Mouse (Mus musculus): ENCODE data around the gene Slc1a4.

Slc1a4 gene

DNA sequence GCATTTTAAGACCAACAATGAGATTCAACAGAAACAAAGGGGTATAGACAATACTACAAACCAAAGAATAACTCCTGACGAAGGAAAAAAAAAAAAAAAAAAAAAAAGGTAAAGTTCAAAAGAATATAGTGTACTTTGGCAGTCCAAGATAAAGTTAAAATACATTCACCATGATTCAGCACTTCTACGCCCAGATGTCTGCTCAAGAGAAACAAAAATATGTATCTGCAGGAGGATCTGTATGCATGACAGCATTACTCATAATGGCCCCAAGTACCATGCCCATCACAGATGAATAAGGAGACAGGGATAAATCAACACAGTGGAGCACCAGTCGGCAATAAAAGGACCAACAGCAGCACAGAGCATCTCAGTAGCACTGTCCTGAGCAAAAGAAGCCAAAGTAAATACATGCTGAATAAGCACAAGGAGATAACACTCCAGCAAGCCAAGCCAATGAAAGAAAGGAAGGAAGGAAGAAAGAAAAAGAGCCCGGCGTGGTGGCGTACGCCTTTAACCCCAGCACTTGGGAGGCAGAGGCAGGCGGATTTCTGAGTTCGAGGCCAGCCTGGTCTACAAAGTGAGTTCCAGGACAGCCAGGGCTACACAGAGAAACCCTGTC is 7.3 kb downstream of the Slc1a4 start:
- no peak for DNase-seq (ENCODE audit: low spot score in 2 of 2)

DNA sequence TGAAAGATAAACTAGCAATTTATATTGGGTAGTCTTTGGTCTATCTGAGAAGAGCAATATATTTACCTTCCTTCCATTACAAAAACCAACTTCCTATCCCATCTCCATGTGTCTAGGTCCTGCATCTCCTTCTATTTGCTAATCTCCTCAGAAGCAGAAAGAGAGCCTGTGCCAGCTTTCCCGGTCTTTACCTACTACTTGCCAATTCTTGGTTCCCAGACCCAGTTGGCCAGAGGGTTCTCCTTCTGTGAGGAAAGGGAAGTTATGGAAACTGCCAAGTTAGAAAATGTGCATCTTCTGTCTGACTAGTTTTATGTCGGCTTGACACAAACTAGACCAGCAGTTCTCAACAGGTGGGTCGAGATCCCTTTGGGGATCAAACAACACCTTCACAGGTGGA is 8.5 kb downstream of the Slc1a4 start:
- DNase-seq (ENCODE audit: low spot score in 2 of 2), result no peak

DNA sequence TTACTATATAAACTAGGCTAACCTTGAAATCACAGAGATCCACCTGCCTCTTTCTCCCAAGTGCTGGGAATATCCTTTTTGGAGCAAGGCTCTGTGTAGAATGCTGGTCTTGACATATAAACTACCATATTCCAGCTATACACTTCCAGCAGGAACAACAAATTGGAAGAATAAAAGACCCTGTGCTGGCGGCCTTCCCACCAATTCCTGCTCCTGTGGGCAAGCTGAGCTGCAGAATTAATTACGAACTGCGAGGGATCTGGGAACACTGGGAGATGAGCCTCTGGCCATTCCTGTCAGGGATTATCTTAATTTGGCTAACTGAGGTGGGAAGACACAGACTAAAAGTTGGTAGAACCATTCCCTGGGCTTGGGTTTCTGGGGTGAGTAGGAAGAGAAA is 10.1 kb downstream of the Slc1a4 start:
- no peak for DNase-seq (ENCODE audit: low spot score in 2 of 2)

DNA sequence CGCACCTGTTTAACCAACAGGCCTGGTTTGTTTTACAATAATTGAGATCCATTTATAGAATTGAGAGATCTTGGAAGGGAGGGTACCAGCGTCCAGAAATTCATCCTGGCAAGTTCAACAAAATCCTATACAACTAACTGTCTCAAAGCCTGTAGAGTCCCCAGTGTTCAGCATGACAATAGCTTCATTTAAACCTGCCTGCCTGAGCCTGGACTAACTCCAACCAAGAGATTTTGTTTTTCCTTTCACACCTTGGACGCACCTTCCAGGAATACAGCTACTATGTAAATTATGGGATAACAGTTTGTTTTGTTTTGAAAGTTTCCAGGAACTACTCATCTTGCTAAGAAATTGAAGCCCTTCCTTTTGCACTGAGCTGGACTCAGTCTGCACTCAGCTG is 11.9 kb downstream of the Slc1a4 start:
- DNase-seq (ENCODE audit: low spot score in 2 of 2), result no peak

DNA sequence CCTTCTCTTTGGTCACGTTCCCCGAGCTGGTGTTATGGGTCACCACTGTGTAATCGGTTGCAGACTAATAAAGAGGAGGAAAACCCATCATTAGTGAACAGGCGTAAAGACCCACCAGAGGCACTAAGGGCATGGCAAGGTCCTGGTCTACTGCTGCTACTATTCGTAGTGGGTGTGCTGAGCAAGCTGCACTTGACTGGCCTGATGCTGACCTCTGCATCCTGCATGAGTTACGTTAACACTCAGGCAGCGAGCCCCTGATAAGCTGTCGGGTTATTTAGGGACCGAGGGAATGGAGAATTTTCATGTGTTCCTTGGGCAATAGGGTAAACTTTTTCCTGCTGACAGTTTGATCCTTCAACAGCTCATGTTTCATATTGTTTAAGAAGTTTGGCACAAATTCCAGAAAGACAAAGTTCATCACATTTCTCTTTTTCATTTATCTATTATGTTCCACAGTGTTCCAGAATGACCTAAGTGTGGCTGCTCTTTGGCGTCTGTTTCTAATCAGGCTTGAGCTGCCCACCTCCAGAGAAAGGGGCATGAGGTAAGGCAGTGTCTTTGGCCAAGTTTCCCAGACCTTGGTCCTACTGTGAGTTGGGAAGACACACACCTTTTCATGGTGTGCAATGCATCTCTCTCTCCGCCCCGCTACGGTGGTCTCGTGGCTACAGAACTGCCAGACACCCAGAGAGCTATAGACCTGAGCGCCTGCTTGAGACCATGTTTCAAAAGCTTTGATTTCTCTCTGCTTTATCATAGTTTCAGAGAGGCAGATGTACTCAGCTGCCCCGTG is 13.7 kb downstream of the Slc1a4 start:
- DNase-seq (ENCODE audit: low spot score in 2 of 2), result no peak

DNA sequence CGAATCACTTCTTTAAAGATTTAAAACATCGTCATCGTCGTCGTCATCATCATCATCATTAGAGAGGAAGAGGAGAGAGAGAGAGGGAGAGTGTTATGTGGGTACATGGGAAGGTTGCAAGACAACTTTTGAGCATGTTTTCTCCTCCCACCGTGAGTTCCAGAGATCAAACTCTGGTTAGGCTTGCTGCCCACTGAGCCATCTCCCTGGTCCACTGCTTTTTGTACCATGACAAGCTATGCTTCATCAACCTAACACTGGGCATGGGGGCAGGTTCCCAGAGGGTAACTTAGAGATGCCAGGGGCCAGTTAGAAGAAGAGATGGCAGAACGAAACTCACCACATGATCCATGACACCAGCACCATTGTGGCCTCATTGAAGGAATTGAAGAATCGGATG is 18.9 kb downstream of the Slc1a4 start:
- DNase-seq (ENCODE audit: low spot score in 2 of 2), result no peak

DNA sequence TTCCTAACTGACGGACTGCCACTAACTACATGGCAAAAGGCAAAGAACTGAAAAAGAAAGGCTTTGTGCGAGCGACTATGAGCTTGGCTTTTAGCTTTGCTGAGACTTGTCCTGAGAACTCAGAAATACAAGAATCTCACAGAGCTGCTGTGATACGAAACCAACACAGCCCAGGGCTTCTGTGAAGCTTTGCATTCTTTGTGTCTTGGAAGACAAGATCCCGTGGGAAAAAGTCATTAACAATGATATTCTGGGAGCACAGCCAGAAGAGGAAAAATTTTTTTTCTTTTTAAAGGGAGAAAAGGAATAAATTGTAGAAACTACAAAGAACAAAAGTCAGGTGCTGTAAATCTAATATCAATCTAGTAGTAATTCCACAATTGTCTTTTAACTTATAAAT is 23.5 kb downstream of the Slc1a4 start:
- DNase-seq (ENCODE audit: low spot score in 2 of 2), result no peak

DNA sequence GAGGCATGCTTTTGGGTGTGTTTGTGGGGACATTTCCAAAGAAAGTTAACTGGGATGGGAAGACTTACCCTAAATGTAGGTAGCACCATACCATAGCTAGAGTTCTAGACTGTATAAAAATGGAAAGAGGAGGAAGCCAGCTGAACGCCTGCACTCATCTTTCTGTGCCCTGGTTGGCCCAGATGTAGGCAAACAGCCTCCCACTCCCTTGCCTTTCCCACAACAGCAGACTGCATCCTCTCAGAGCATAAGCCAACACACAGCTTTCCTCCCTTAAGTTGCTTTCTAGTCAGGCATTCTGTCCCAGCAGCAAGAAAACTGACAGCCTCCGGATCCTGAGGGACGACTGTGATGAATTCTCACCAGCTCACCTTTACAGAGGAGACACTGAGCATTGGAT is 25.1 kb downstream of the Slc1a4 start:
- DNase-seq (ENCODE audit: low spot score in 2 of 2), result no peak

DNA sequence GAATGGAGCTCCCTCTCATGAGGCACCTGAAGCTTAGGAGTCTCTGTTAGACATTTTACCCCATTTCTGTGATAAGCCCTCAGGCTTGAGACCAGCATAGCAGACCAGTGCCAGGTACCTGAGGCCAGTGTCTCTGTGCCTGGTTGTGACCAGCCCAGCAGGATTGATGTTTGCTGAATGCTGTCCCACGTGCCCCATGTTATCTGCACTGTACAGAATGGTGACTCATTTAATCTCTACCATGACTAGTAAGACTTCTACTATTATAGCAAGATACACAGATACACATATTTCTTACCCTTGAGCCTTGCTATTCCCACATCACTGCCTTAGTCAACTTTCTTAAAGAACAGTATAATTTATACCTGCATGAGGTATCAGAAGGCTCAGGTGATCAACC is 26.9 kb downstream of the Slc1a4 start:
- DNase-seq (ENCODE audit: low spot score in 2 of 2), result no peak

DNA sequence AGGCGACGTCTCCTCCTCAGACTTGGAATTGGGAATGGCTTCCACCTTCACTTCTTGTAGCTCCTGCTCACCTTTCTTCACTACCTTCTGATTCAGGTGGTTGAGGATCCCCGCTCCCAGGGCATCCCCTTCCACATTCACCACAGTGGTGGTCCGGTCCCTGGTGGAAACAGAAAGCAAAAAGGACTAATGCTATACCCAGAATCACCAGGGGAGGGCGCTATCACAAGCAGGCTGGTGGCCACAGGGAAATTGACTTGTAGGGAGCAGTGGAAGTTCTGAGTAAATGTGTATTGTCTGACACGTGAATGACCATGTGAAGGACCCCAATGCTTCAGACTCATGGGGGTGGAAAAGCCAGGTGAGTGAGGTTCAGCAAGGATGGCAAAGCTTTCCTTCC is 28.2 kb downstream of the Slc1a4 start:
- DNase-seq (ENCODE audit: low spot score in 2 of 2), result peak; percentile 17 to 28

DNA sequence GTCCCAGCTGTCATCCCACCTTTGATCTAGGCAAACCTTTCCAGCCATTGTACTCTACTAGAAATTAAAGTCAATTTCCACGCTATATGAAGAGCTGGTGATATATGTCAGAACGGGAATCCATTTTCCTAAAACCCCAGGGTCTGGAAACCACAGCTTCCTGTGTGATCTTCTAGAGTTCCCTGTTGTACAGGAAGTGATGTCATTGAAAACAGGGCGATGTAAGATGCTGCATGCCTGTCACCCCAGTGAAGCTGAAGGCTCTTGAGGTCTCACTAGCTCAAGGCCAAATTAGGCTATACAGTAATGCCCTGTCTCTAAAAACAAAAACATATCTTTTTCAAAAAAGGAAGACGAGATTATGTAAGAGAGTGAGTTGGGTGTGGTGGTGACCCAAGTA is 31.2 kb downstream of the Slc1a4 start:
- DNase-seq (ENCODE audit: low spot score in 2 of 2), result no peak

DNA sequence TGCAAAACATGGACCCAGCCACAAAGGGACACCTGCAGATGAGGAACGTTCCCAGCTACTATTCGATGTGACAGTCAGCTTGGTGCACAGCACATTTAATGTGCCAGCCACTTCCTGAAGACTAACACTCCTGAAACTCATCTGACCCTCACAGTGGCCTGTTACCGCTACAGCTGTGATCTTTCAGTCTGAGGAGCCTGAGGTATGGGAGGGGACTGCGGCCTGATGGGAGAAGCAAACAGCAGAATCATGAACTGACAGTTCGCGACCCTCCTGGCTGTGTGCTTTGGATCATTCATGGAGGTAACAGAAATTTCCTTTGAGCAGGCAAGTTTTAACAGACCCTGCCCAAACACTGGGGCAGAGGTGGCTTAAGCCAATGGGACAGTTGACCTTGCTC is 31.7 kb downstream of the Slc1a4 start:
- DNase-seq (ENCODE audit: low spot score in 2 of 2), result no peak

DNA sequence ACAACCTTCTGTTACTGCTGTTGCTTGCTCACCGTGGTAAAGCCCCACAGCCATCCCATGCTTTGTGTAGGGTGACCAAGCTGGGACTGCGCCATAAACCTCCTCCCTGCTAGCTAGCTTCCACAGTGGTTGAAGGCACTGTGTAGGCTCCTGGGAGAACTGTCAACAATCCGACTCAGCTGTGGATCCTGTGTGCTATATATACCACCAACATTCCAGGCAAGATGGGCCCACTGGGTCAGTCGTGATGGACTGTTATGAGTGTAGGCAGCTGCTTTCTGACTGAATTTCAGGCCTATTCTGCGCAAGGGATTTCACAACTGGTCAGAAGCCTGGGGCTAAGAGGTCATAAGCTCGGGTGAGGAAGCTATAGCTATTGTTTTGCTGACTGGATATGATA is 32.6 kb downstream of the Slc1a4 start:
- DNase-seq (ENCODE audit: low spot score in 2 of 2), result no peak

DNA sequence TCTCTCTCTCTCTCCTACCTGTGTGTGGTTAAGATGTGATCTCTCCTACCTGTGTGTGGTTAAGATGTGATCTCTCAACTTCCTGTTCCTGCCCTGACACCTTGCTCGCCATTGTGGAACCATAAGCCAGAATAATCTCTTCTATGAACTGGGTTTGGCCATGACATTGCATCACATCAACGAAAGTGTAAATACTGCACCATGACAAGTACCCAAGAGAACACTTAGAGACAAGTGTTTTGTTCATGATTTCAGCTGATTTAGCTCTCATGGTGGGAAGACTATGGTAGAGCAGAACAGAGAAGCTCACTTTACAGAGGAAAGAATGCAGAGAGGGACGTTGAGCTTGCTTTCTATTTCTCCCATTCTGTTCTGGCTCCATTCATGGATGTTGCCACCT is 48.0 kb downstream of the Slc1a4 start:
- DNase-seq (ENCODE audit: low spot score in 2 of 2), result no peak

DNA sequence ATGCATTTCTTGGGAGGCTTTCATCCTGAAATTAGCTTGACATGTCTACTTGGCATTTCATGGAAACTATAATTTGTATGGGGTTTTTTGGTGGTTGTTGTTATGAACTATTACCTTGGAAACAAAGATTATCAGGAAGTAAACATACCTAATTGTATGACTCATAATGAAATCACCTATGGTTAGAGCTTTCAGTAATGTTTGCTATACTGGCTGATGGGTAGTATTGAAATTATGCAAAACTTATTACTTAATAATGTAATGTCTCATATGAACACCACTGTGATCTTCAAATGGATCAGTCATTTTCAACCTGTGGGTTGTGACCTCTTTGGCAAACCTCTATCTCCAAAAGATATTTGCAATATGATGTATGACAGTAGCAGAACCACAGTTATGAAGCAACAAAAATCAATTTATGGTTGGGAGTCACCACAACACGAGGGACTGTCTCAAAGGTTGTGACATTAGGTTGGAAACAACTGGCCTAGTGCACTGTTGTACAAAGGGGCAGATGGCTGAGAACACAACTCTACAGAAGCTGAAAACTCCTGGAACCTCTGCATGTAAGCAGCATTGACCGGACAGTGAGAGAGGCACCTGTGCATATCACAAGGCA is 49.8 kb downstream of the Slc1a4 start:
- DNase-seq (ENCODE audit: low spot score in 2 of 2), result no peak

DNA sequence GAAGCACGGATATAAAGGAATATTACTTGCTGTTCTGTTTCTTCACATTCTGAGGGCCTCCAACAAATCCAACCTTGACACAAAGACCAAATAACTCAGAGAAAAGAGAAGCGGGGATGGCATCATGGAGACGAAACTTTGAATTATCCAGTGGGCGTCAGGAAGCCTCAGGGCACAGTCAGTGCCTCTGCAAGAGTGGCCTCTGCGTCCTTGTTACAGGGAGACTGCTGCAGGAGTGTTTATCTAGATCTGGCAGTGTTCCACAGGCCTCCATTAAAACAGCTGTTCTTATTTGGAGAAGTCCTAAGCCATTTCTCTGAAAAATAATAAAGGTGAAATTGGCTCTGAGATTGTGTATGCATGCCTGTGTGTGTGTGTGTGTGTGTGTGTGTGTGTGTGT is 51.5 kb downstream of the Slc1a4 start:
- no peak for DNase-seq (ENCODE audit: low spot score in 2 of 2)

DNA sequence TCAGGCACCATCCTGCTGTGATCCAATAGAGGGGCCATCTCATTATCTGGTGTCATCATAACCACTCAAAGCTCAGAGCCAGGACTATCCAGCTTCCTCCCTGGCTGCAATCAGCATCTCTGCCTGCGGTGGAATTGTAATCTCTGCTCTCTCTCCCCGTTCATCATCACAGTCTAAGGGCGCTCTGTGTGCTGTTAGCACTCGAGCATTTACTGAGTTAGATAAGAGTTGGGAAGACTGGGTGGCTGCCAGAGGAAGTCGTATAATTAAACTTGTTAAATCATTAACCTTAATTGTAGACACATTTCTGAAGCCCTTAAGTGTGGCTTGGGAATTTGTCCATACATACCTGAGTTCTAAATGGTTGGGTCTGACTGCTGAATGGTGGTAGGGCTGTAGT is 53.8 kb downstream of the Slc1a4 start:
- no peak for DNase-seq (ENCODE audit: low spot score in 2 of 2)

DNA sequence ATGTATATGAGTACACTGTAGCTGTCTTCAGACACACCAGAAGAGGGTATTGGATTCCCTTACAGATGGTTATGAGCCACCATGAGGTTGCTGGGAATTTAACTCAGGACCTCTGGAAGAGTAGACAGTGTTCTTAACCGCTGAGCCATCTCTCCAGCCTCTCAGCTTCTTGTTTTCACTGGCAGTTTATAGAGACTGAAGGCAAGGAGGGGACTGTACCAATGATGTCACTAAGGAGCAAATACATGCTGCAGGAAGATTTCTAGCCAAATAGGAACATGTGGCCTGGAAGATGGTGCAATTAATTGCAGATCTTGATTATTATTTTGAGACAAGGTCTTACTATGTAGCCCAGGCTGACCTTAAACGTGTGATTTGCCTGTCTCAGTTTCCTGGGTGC is 55.4 kb downstream of the Slc1a4 start:
- DNase-seq (ENCODE audit: low spot score in 2 of 2), result no peak

DNA sequence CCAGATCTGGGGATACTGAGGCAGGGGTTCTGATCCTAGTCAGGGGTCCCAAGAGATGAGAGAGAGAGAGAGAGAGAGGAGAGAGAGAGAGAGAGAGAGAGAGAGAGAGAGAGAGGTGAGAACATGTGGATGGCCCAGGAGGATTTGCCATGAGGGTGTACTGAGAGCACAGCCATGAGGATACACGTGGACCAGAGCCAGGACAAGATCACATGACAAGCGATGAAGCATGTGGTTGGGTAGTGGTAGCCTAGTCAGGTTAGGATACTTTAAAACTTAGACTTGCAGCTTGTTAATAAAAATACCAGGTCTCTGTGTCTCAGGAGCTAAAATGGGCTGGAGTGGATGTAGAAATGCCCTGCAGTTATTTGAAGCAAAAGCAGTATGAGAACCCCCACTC is 56.5 kb downstream of the Slc1a4 start:
- DNase-seq (ENCODE audit: low spot score in 2 of 2), result no peak

DNA sequence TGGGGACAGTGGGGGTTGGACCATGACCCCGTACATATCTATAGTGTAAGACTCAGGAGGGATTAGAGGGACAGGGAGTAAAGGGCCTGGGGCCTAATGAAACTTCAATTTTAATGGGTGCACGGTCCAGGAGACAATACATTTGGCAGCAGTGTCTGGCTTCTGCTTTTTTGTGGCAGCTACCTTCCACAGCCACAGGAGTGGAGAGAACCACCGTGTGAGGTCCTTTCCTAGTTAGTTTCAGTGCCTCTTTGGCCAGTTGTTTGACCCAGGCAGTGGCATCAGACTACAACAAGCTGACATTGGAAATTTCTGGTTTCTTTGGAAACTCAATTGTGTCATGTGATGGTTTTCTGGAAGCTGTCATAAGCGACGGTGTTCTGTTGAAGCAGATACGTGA is 62.6 kb downstream of the Slc1a4 start:
- DNase-seq (ENCODE audit: low spot score in 2 of 2), result no peak

DNA sequence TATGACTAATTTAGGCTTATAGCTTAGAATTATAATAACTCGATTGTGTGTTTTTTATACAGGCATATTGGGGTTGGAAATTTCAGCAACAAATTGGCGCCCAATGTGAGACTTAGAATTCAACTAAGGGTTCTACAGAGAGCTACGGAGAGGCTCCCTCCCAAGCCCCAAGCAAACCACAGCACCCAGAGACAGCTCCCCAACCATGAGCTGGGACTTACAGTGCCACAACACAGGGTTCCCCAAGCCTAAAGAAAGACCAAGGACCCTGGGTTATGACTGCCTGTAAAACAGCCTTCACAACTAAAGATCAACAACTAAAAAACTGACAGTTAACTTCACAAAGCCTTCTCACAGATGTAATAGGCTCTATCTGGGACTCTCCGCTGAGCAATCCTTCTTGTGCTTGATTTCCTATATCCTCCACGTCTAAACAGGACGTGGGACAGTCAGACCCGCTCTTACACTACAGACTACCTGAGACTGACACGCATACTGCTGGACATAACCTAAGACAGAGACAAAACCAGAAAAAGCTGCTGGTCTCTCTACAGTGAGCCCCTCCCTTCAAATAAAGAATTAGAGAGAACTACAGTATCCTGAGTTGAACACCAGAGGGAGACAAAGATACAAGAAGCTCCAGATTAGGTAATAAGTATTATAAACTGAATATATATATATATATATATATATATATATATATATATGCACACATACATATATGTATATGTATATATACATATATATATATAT is 69.7 kb downstream of the Slc1a4 start:
- no peak for DNase-seq (ENCODE audit: low spot score in 2 of 2)

DNA sequence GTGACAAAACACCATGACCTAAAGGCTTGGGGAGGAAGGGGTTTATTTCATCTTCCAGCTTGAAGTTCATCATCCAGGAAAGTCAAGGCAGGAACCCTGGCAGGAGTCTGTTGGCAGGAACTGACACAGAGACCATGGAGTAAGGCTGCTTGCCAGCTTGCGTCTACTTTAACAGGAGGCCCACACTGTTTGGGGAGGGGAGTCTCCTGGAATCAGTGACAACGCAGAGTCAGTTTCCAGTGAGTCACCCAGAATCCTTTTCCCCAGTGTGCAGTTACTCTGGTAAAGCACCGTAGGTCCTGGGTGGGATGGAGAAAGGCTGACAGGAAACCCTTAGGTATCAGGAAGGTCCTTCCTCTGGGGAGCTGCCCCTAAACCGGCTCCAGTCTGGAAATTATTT is 77.7 kb downstream of the Slc1a4 start:
- no peak for DNase-seq (ENCODE audit: low spot score in 2 of 2)

DNA sequence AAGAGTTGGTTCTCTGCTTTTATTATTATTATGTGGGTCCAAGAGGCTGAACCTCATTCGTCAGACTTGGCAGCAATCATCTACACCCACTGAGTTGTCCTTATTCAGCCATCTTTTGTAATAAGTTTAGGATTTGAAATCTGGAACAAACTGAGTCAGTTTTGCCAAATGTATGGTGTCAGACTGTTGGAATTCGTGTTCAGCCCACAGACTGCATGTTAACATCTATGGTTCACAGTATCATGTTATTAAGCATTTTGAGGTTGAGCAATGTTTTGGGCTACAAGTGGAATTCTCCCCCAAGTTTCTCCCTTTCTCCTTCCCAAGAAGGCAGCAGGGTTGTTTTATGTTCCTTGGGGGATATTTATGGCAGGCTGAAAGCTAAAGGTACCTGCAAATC is 79.4 kb downstream of the Slc1a4 start:
- DNase-seq (ENCODE audit: low spot score in 2 of 2), result no peak
